Mouse (Mus musculus): ENCODE measurements around the gene Gm9844. TPM values are rescaled to one million over a fixed set of nuclear protein-coding genes. Genes with fewer than 3 reads are reported as not detected.
"Not testable (repeated sequence)": the region's sequence is repeated elsewhere in the genome, so short reads cannot be mapped to it uniquely, and the experiment has no call there.

The Gm9844 gene
- total and polyA plus RNA-seq, 2 experiments from 2014 or later = 13.5 to 44.4 TPM

DNA sequence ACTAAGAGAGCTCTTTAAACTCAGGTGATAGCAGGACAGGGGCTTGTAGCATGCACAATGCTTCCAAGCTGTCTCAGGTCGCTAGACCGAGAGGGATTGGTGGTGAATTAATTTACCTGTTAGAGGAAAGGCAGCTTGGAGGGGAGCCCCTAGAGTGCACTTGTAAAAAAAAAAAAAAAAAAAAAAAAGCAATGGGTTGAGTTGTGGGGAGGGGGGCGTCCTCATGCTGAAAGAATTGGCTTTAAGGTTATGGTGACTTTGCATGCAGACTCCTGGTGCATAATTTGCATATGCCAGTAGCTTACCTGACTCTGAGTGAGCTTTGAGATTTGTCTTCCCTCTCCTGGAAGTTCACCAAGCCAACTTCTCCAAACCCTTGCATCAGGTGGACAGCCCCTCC lies 21.7 kb upstream of the Gm9844 start:
- Histone ChIP-seq H3K9ac (replicated peaks; ENCODE audit: low read length, poor library complexity, severe bottlenecking) (no peak overlapping the region), H3K4me3 (ENCODE audit: low read depth, low read length) (no peak overlapping the region), H3K4me2 (ENCODE audit: low read depth, low read length, poor library complexity, severe bottlenecking) (no peak overlapping the region), H3K4me1 (ENCODE audit: insufficient read depth, low read length) (no peaks in the 10 kb centered on the region), H3K27ac (ENCODE audit: low read depth, low read length) (no peak overlapping the region), H3K27me3 (ENCODE audit: insufficient read depth, low read length) (no peaks in the 10 kb centered on the region), H3K36me3 (ENCODE audit: insufficient read depth, low read length) (no peaks in the 10 kb centered on the region), H3K9me3 (ENCODE audit: low read length) (no peaks in the 10 kb centered on the region)
- no peak for ATAC-seq (ENCODE audit: low FRiP score)
- 57% methylated on average over 3 of the region's 3 CpGs for WGBS
- no peak for DNase-seq (ENCODE audit: low spot score)
- no peak for TF ChIP-seq CTCF (IDR thresholded peaks at IDR 0.05)

- Histone ChIP-seq H3K4me2 (ENCODE audit: low read depth, low read length, poor library complexity, severe bottlenecking) (no peak overlapping the region), H3K9me3 (ENCODE audit: low read length) (no peaks in the 10 kb centered on the region), H3K9ac (replicated peaks; ENCODE audit: low read length, poor library complexity, severe bottlenecking) (no peak overlapping the region), H3K27ac (ENCODE audit: low read depth, low read length) (no peak overlapping the region), H3K4me1 (ENCODE audit: insufficient read depth, low read length) (no peaks in the 10 kb centered on the region), H3K27me3 (ENCODE audit: insufficient read depth, low read length) (no peaks in the 10 kb centered on the region), H3K36me3 (ENCODE audit: insufficient read depth, low read length) (no peaks in the 10 kb centered on the region), H3K4me3 (ENCODE audit: low read depth, low read length) (no peak overlapping the region)
- DNase-seq (ENCODE audit: low spot score) (no peak), ATAC-seq (ENCODE audit: low FRiP score) (no peak)
- 81% methylated on average over 4 of the region's 4 CpGs for WGBS
- TF ChIP-seq CTCF (IDR thresholded peaks at IDR 0.05) = no peak
Observed at GRCm38 (mm10) chr7:24841009-24841408, 21.0 kb upstream of the Gm9844 start.

DNA sequence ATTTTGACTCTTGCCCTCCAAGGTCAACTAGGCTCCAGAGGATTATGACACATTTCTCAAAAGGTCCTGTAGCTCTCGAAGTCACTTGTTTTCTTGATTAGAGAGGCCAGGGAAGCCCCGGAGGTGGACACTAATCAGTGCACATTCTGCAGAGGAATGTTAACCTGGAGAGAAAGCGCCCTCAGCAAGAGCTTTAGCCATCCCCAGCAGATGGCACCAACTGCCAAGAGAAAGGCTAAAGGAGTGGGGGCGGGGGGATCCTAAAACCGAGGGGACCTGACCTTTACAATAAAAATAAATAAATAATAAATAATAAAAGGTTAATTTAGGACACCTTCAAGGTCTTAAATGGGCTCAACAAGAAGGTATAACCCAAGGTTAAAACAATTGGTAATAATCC lies 17.9 kb upstream of the Gm9844 start:
- no peak for TF ChIP-seq CTCF (IDR thresholded peaks at IDR 0.05)
- no peaks in the 10 kb centered on the region for H3K9me3 ChIP-seq (ENCODE audit: low read length)
- H3K27me3 ChIP-seq (ENCODE audit: insufficient read depth, low read length) = no peaks in the 10 kb centered on the region
- DNase-seq (ENCODE audit: low spot score) (no peak), ATAC-seq (ENCODE audit: low FRiP score) (no peak)
- H3K4me1 ChIP-seq (ENCODE audit: insufficient read depth, low read length) = no peaks in the 10 kb centered on the region
- no peak overlapping the region for H3K4me3 ChIP-seq (ENCODE audit: low read depth, low read length)
- WGBS = 41% methylated on average over 5 of the region's 5 CpGs
- no peak overlapping the region for H3K4me2 ChIP-seq (ENCODE audit: low read depth, low read length, poor library complexity, severe bottlenecking)
- no peak overlapping the region for H3K9ac ChIP-seq (replicated peaks; ENCODE audit: low read length, poor library complexity, severe bottlenecking)
- no peak overlapping the region for H3K27ac ChIP-seq (ENCODE audit: low read depth, low read length)
- H3K36me3 ChIP-seq (ENCODE audit: insufficient read depth, low read length) = no peaks in the 10 kb centered on the region

GRCm38 (mm10) chr7:24845181-24845580 lies 16.8 kb upstream of the Gm9844 start:
- Histone ChIP-seq H3K36me3 (ENCODE audit: insufficient read depth, low read length) (no peaks in the 10 kb centered on the region), H3K27me3 (ENCODE audit: insufficient read depth, low read length) (no peaks in the 10 kb centered on the region), H3K4me1 (ENCODE audit: insufficient read depth, low read length) (no peaks in the 10 kb centered on the region), H3K9ac (replicated peaks; ENCODE audit: low read length, poor library complexity, severe bottlenecking) (no peak overlapping the region), H3K4me2 (ENCODE audit: low read depth, low read length, poor library complexity, severe bottlenecking) (no peak overlapping the region), H3K9me3 (ENCODE audit: low read length) (no peaks in the 10 kb centered on the region), H3K4me3 (ENCODE audit: low read depth, low read length) (no peak overlapping the region), H3K27ac (ENCODE audit: low read depth, low read length) (no peak overlapping the region)
- no peak for TF ChIP-seq CTCF (IDR thresholded peaks at IDR 0.05)
- DNase-seq (ENCODE audit: low spot score) (no peak), ATAC-seq (ENCODE audit: low FRiP score) (no peak)
- WGBS = 84% methylated on average over 9 of the region's 9 CpGs

- WGBS = 6% methylated on average over 6 of the region's 6 CpGs
- Histone ChIP-seq H3K4me3 (ENCODE audit: low read depth, low read length) (no peak overlapping the region), H3K4me1 (ENCODE audit: insufficient read depth, low read length) (no peaks in the 10 kb centered on the region), H3K36me3 (ENCODE audit: insufficient read depth, low read length) (no peaks in the 10 kb centered on the region), H3K27me3 (ENCODE audit: insufficient read depth, low read length) (no peaks in the 10 kb centered on the region), H3K27ac (ENCODE audit: low read depth, low read length) (no peak overlapping the region), H3K9me3 (ENCODE audit: low read length) (no peaks in the 10 kb centered on the region), H3K9ac (replicated peaks; ENCODE audit: low read length, poor library complexity, severe bottlenecking) (no peak overlapping the region), H3K4me2 (ENCODE audit: low read depth, low read length, poor library complexity, severe bottlenecking) (no peak overlapping the region)
- TF ChIP-seq CTCF (IDR thresholded peaks at IDR 0.05) = peak; percentile 55
- ATAC-seq (ENCODE audit: low FRiP score) (peak; percentile 41; the same call in 1 of the 2 replicates), DNase-seq (ENCODE audit: low spot score) (peak; percentile 44)
Observed at GRCm38 (mm10) chr7:24845713-24846112, 16.3 kb upstream of the Gm9844 start.

- not testable (repeated sequence) for H3K4me2 ChIP-seq (ENCODE audit: low read depth, low read length, poor library complexity, severe bottlenecking); H3K27me3 ChIP-seq (ENCODE audit: insufficient read depth, low read length); H3K4me1 ChIP-seq (ENCODE audit: insufficient read depth, low read length); H3K27ac ChIP-seq (ENCODE audit: low read depth, low read length); ATAC-seq (ENCODE audit: low FRiP score); H3K9me3 ChIP-seq (ENCODE audit: low read length); H3K4me3 ChIP-seq (ENCODE audit: low read depth, low read length); H3K9ac ChIP-seq (replicated peaks; ENCODE audit: low read length, poor library complexity, severe bottlenecking); H3K36me3 ChIP-seq (ENCODE audit: insufficient read depth, low read length); DNase-seq (ENCODE audit: low spot score)
- WGBS = 50% methylated on average over 2 of the region's 2 CpGs
Observed at GRCm38 (mm10) chr7:24846576-24846975, 15.4 kb upstream of the Gm9844 start.

Measured in midbrain, postnatal 0 days (tissue).